Mouse (Mus musculus): ENCODE results near the gene Mrps34. TPM values are rescaled to one million over a fixed set of nuclear protein-coding genes. Genes with fewer than 3 reads are reported as not detected.
A peak's percentile ranks its signal among the peaks of the same experiment; 100 is the strongest.
"Not testable (repeated sequence)": the region's sequence is repeated elsewhere in the genome, so short reads cannot be mapped to it uniquely, and the experiment has no call there.

Mrps34 gene
- polyA plus RNA-seq, 1 experiment from 2014 or later = 80.4 TPM

- no peak for ATAC-seq (ENCODE audit: low FRiP score, low read depth)
- peaks cover 96% of the 10 kb centered on the region for H3K36me3 ChIP-seq
Observed at GRCm38 (mm10) chr17:24913984-24914383, 19.1 kb downstream of the Mrps34 start.

GRCm38 (mm10) chr17:24923246-24923645, 28.3 kb downstream of the Mrps34 start:
- Histone ChIP-seq H3K27me3 (no peaks in the 10 kb centered on the region), H3K4me2 (replicated peaks) (no peak overlapping the region), H3K36me3 (peaks cover 96% of the 10 kb centered on the region), H3K4me3 (no peak overlapping the region), H3K27ac (no peak overlapping the region), H3K9me3 (no peaks in the 10 kb centered on the region), H3K9ac (no peak overlapping the region), H3K4me1 (no peaks in the 10 kb centered on the region)
- ATAC-seq (ENCODE audit: low FRiP score, low read depth) = no peak
- 98% methylated on average over 1 of the region's 1 CpGs for WGBS

More at GRCm38 (mm10) chr17:24913984-24914383, 19.1 kb downstream of the Mrps34 start:
- no peaks in the 10 kb centered on the region for H3K9me3 ChIP-seq
- no peak overlapping the region for H3K4me2 ChIP-seq (replicated peaks)
- no peak overlapping the region for H3K4me3 ChIP-seq
- no peaks in the 10 kb centered on the region for H3K27me3 ChIP-seq
- no peaks in the 10 kb centered on the region for H3K4me1 ChIP-seq
- H3K27ac ChIP-seq = no peak overlapping the region
- no peak overlapping the region for H3K9ac ChIP-seq

GRCm38 (mm10) chr17:24929506-24929905, 34.6 kb downstream of the Mrps34 start:
- Histone ChIP-seq H3K4me2 (replicated peaks) (no peak overlapping the region), H3K9me3 (no peaks in the 10 kb centered on the region), H3K36me3 (peaks cover 63% of the 10 kb centered on the region), H3K27me3 (no peaks in the 10 kb centered on the region), H3K4me3 (no peak overlapping the region), H3K27ac (no peak overlapping the region), H3K4me1 (peaks cover 13% of the 10 kb centered on the region), H3K9ac (no peak overlapping the region)
- 73% methylated on average over 1 of the region's 1 CpGs for WGBS
- no peak for ATAC-seq (ENCODE audit: low FRiP score, low read depth)

- 97% methylated on average over 4 of the region's 4 CpGs for WGBS
- no peak overlapping the region for H3K4me3 ChIP-seq
- no peak overlapping the region for H3K4me2 ChIP-seq (replicated peaks)
- no peak overlapping the region for H3K9ac ChIP-seq
- peaks cover 35% of the 10 kb centered on the region for H3K36me3 ChIP-seq
- no peak overlapping the region for H3K27ac ChIP-seq
- H3K4me1 ChIP-seq = peaks cover 28% of the 10 kb centered on the region
- no peaks in the 10 kb centered on the region for H3K9me3 ChIP-seq
- no peak for ATAC-seq (ENCODE audit: low FRiP score, low read depth)
- H3K27me3 ChIP-seq = no peaks in the 10 kb centered on the region
Observed at GRCm38 (mm10) chr17:24932431-24932830, 37.5 kb downstream of the Mrps34 start.

- Histone ChIP-seq H3K9me3 (no peaks in the 10 kb centered on the region), H3K4me1 (peaks cover 28% of the 10 kb centered on the region), H3K27me3 (no peaks in the 10 kb centered on the region), H3K27ac (no peak overlapping the region), H3K4me3 (no peak overlapping the region), H3K36me3 (peaks cover 29% of the 10 kb centered on the region), H3K4me2 (replicated peaks) (no peak overlapping the region), H3K9ac (no peak overlapping the region)
- no peak for ATAC-seq (ENCODE audit: low FRiP score, low read depth)
- WGBS = 68% methylated on average over 4 of the region's 4 CpGs
Observed at GRCm38 (mm10) chr17:24933163-24933562, 38.2 kb downstream of the Mrps34 start.

- H3K36me3 ChIP-seq = peaks cover 24% of the 10 kb centered on the region
- no peak for ATAC-seq (ENCODE audit: low FRiP score, low read depth)
- H3K27me3 ChIP-seq = no peaks in the 10 kb centered on the region
- H3K4me2 ChIP-seq (replicated peaks) = peak overlapping the region; percentile 77
- H3K9ac ChIP-seq = peak overlapping the region; percentile 92
- H3K9me3 ChIP-seq = no peaks in the 10 kb centered on the region
- WGBS = 86% methylated on average over 4 of the region's 4 CpGs
- no peak overlapping the region for H3K27ac ChIP-seq
- H3K4me3 ChIP-seq = peak overlapping the region; percentile 97
- H3K4me1 ChIP-seq = peaks cover 28% of the 10 kb centered on the region
Observed at GRCm38 (mm10) chr17:24934926-24935325, 40.0 kb downstream of the Mrps34 start.

GRCm38 (mm10) chr17:24935666-24936065, 40.8 kb downstream of the Mrps34 start:
- H3K4me3 ChIP-seq = peak overlapping the region; percentile 97
- H3K27ac ChIP-seq = no peak overlapping the region
- H3K36me3 ChIP-seq = peaks cover 24% of the 10 kb centered on the region
- ATAC-seq (ENCODE audit: low FRiP score, low read depth) = no peak
- no peaks in the 10 kb centered on the region for H3K27me3 ChIP-seq
- peaks cover 28% of the 10 kb centered on the region for H3K4me1 ChIP-seq
- H3K4me2 ChIP-seq (replicated peaks) = peak overlapping the region; percentile 77
- no peaks in the 10 kb centered on the region for H3K9me3 ChIP-seq
- H3K9ac ChIP-seq = peak overlapping the region; percentile 92

GRCm38 (mm10) chr17:24936259-24937237, 41.6 kb downstream of the Mrps34 start, which contains the start of gene Mapk8ip3:
Mapk8ip3 (minus strand) TSS chr17:24936977.
- H3K36me3 ChIP-seq = peaks cover 19% of the 10 kb centered on the region; the same call in 1 of the 2 replicates
- H3K27me3 ChIP-seq = no peaks in the 10 kb centered on the region
- H3K4me1 ChIP-seq = peaks cover 28% of the 10 kb centered on the region
- H3K4me3 ChIP-seq = peak within 1 kb of the TSS; percentile 97
- peak within 1 kb of the TSS; percentile 64 for H3K27ac ChIP-seq
- peak; percentile 97 for ATAC-seq (ENCODE audit: low FRiP score, low read depth)
- H3K9ac ChIP-seq = peak within 1 kb of the TSS; percentile 92
- H3K4me2 ChIP-seq (replicated peaks) = peak within 1 kb of the TSS; percentile 77
- H3K9me3 ChIP-seq = no peaks in the 10 kb centered on the region
- WGBS = under 1% methylated on average over 78 of the region's 78 CpGs

- peak overlapping the region; percentile 77 for H3K4me2 ChIP-seq (replicated peaks)
- ATAC-seq (ENCODE audit: low FRiP score, low read depth) = no peak
- peaks cover 14% of the 10 kb centered on the region; the same call in 1 of the 2 replicates for H3K36me3 ChIP-seq
- peaks cover 28% of the 10 kb centered on the region for H3K4me1 ChIP-seq
- peak overlapping the region; percentile 97 for H3K4me3 ChIP-seq
- H3K9ac ChIP-seq = peak overlapping the region; percentile 92
- 41% methylated on average over 6 of the region's 6 CpGs for WGBS
- H3K27me3 ChIP-seq = no peaks in the 10 kb centered on the region
- peak overlapping the region; percentile 64 for H3K27ac ChIP-seq
- no peaks in the 10 kb centered on the region for H3K9me3 ChIP-seq
Observed at GRCm38 (mm10) chr17:24937266-24937665, 42.4 kb downstream of the Mrps34 start.

GRCm38 (mm10) chr17:24942453-24942852, 47.5 kb downstream of the Mrps34 start:
- H3K27ac ChIP-seq; H3K9ac ChIP-seq; H3K27me3 ChIP-seq; H3K4me3 ChIP-seq; H3K4me1 ChIP-seq; H3K4me2 ChIP-seq (replicated peaks); ATAC-seq (ENCODE audit: low FRiP score, low read depth); H3K9me3 ChIP-seq: not testable (repeated sequence)
- H3K36me3 ChIP-seq = peaks cover 46% of the 10 kb centered on the region
- 18% methylated on average over 2 of the region's 2 CpGs for WGBS

GRCm38 (mm10) chr17:24943036-24943435, 48.1 kb downstream of the Mrps34 start:
- WGBS = 90% methylated on average over 7 of the region's 7 CpGs
- Histone ChIP-seq H3K36me3 (peaks cover 52% of the 10 kb centered on the region), H3K9ac (no peak overlapping the region), H3K27ac (no peak overlapping the region), H3K4me1 (no peaks in the 10 kb centered on the region), H3K27me3 (no peaks in the 10 kb centered on the region), H3K4me3 (no peak overlapping the region), H3K4me2 (replicated peaks) (no peak overlapping the region), H3K9me3 (no peaks in the 10 kb centered on the region)
- ATAC-seq (ENCODE audit: low FRiP score, low read depth) = no peak

- peaks cover 57% of the 10 kb centered on the region for H3K36me3 ChIP-seq
- not testable (repeated sequence) for ATAC-seq (ENCODE audit: low FRiP score, low read depth); H3K9ac ChIP-seq; H3K4me1 ChIP-seq; H3K4me3 ChIP-seq; H3K4me2 ChIP-seq (replicated peaks); H3K9me3 ChIP-seq; H3K27ac ChIP-seq; H3K27me3 ChIP-seq
- 80% methylated on average over 1 of the region's 1 CpGs for WGBS
Observed at GRCm38 (mm10) chr17:24943589-24943988, 48.7 kb downstream of the Mrps34 start.

Data from limb, embryonic 13.5 days (tissue).